9 mouse cellular contexts compared by ENCODE assay signal in genomic region chr7:44310285-44310877, GRCm38 (mm10). TPM values are rescaled to one million over a fixed set of nuclear protein-coding genes. Genes with fewer than 3 reads are reported as not detected.
DNase-seq lines count a peak whose midpoint lies in the region; ATAC-seq and TF ChIP-seq lines count a peak whose summit lies in the region.
"Had no signal": no experiment of that assay in that cellular context is flagged by ENCODE, and none has a peak within 500 bp of the region (broad histone marks: within the 10 kb centered on the region; RNA-seq: fewer than 3 reads in every experiment).

No protein-coding gene starts in this region.

- no peak for ATAC-seq in embryonic facial prominence, embryonic 11.5 days (replicated peaks; ENCODE audit: insufficient number of reproducible peaks, low FRiP score, low TSS enrichment, low read depth)
- ATAC-seq in intestine, postnatal 0 days: no peak
- 0 out of 2 replicates have a peak, but pooled peaks have one; percentile 3 for ATAC-seq in midbrain, postnatal 0 days (ENCODE audit: low FRiP score)

- peak; percentile 21 for DNase-seq in left cerebral cortex, postnatal 25 days (ENCODE audit: low spot score in 2 of 2)
- no peak for DNase-seq in left cerebral cortex, adult 18-20 months (ENCODE audit: low spot score in 2 of 2)
- DNase-seq in T-cell, adult 2 months (ENCODE audit: low spot score): peak; percentile 19
- peak; percentile 39 for DNase-seq in embryonic facial prominence, embryonic 11.5 days (ENCODE audit: low spot score)
- DNase-seq in midbrain, postnatal 0 days (ENCODE audit: low spot score): peak; percentile 17
- no peak for DNase-seq in frontal cortex, postnatal 36 days (ENCODE audit: low spot score in 2 of 2)
- DNase-seq in gastrocnemius, adult 8-10 months (ENCODE audit: low spot score in 2 of 2): no peak

- no peak for TF ChIP-seq CTCF in intestine, postnatal 0 days (IDR thresholded peaks at IDR 0.05; ENCODE audit: low read depth)
- no peak for TF ChIP-seq CTCF in midbrain, postnatal 0 days (IDR thresholded peaks at IDR 0.05)

- H3K27ac ChIP-seq in embryonic facial prominence, embryonic 11.5 days (replicated peaks; ENCODE audit: low read depth, low read length): no peak overlapping the region
- H3K27ac ChIP-seq in intestine, postnatal 0 days (ENCODE audit: low read depth, low read length): no peak overlapping the region
- H3K27ac ChIP-seq in midbrain, postnatal 0 days (ENCODE audit: low read depth, low read length): peak overlapping the region; percentile 84

- H3K27me3 ChIP-seq in embryonic facial prominence, embryonic 11.5 days (ENCODE audit: control insufficient read depth, insufficient read depth, low read length): peaks cover 22% of the 10 kb centered on the region
- peaks cover 19% of the 10 kb centered on the region for H3K27me3 ChIP-seq in intestine, postnatal 0 days (replicated peaks; ENCODE audit: control insufficient read depth, insufficient read depth, low read length)
- no peaks in the 10 kb centered on the region for H3K27me3 ChIP-seq in midbrain, postnatal 0 days (ENCODE audit: insufficient read depth, low read length)

- peak overlapping the region; percentile 94 for H3K4me2 ChIP-seq in embryonic facial prominence, embryonic 11.5 days (ENCODE audit: low read depth, low read length)
- peak overlapping the region; percentile 79 for H3K4me2 ChIP-seq in intestine, postnatal 0 days (replicated peaks; ENCODE audit: low read depth)
- peak overlapping the region; percentile 94 for H3K4me2 ChIP-seq in midbrain, postnatal 0 days (ENCODE audit: low read depth, low read length, poor library complexity, severe bottlenecking)

- H3K4me1 ChIP-seq in embryonic facial prominence, embryonic 11.5 days (ENCODE audit: control insufficient read depth, insufficient read depth, low read length): 0 out of 2 replicates have a peak, but pooled peaks cover 3% of the 10 kb centered on the region
- H3K4me1 ChIP-seq in intestine, postnatal 0 days (replicated peaks; ENCODE audit: control insufficient read depth, insufficient read depth, low read length): peaks cover 4% of the 10 kb centered on the region
- H3K4me1 ChIP-seq in midbrain, postnatal 0 days (ENCODE audit: insufficient read depth, low read length): peaks cover 6% of the 10 kb centered on the region; the same call in 1 of the 2 replicates

- intact Hi-C loops in left cerebral cortex, postnatal 25 days (cut with DNase I): loop anchor here (5.0 kb wide), 1 partner anchor 42 kb away; no protein-coding TSS in a partner anchor

- H3K4me3 ChIP-seq in embryonic facial prominence, embryonic 11.5 days (ENCODE audit: low read depth, low read length): peak overlapping the region; percentile 47
- peak overlapping the region; percentile 40 for H3K4me3 ChIP-seq in intestine, postnatal 0 days (ENCODE audit: low read depth, low read length)
- H3K4me3 ChIP-seq in midbrain, postnatal 0 days (ENCODE audit: low read depth, low read length): peak overlapping the region; percentile 76

- H3K9ac ChIP-seq in embryonic facial prominence, embryonic 11.5 days (replicated peaks; ENCODE audit: low read length): peak overlapping the region; percentile 55
- peak overlapping the region; percentile 26; the same call in 1 of the 2 replicates for H3K9ac ChIP-seq in intestine, postnatal 0 days (ENCODE audit: low read depth, low read length)
- H3K9ac ChIP-seq in midbrain, postnatal 0 days (replicated peaks; ENCODE audit: low read length, poor library complexity, severe bottlenecking): peak overlapping the region; percentile 86

- H3K36me3 ChIP-seq in embryonic facial prominence, embryonic 11.5 days (replicated peaks; ENCODE audit: control insufficient read depth, insufficient read depth, low read depth, low read length): no peaks in the 10 kb centered on the region
- no peaks in the 10 kb centered on the region for H3K36me3 ChIP-seq in intestine, postnatal 0 days (ENCODE audit: control insufficient read depth, insufficient read depth)
- peaks cover 17% of the 10 kb centered on the region for H3K36me3 ChIP-seq in midbrain, postnatal 0 days (ENCODE audit: insufficient read depth, low read length)

- no peaks in the 10 kb centered on the region for H3K9me3 ChIP-seq in embryonic facial prominence, embryonic 11.5 days (replicated peaks; ENCODE audit: control insufficient read depth, low read length)
- no peaks in the 10 kb centered on the region for H3K9me3 ChIP-seq in intestine, postnatal 0 days (ENCODE audit: control insufficient read depth)
- no peaks in the 10 kb centered on the region for H3K9me3 ChIP-seq in midbrain, postnatal 0 days (ENCODE audit: low read length)

- WGBS in embryonic facial prominence, embryonic 11.5 days: under 1% methylated on average over 30 of the region's 40 CpGs
- WGBS in intestine, postnatal 0 days: under 1% methylated on average over 37 of the region's 40 CpGs
- under 1% methylated on average over 24 of the region's 40 CpGs for WGBS in midbrain, postnatal 0 days

RNA-seq across cellular contexts. Expression of gene Shank1, which starts 0.3 kb away (rescaled TPM):
- total RNA-seq in left cerebral cortex, postnatal 25 days (2021): 100 to 1,000 TPM; 571 to 587 TPM
- total RNA-seq in left cerebral cortex, adult 18-20 months (2021): 100 to 1,000 TPM; 519 to 589 TPM
- polyA plus RNA-seq in embryonic facial prominence, embryonic 11.5 days (2014; fragmentation: Nextera tagmentation; extraction: Ambion mirVana): 0.98 and 1.00 TPM in 2 replicates
- 0.39 and 0.44 TPM in 2 replicates for polyA plus RNA-seq in intestine, postnatal 0 days (2015; fragmentation: Nextera tagmentation; extraction: Ambion mirVana)
- 48.1 and 60.3 TPM in 2 replicates for total RNA-seq in midbrain, postnatal 0 days (2014; rRNA removed)
- 33.9 and 39.2 TPM in 2 replicates for polyA plus RNA-seq in midbrain, postnatal 0 days (2015; fragmentation: Nextera tagmentation; extraction: Ambion mirVana)
- under 1 TPM; 0.17 to 0.43 (median 0.34) TPM for total RNA-seq in gastrocnemius, adult 8-10 months (2022)
- total RNA-seq: common myeloid progenitor, adult 5-6 weeks had no signal

RNA-seq across cellular contexts. Expression of gene Clec11a, which starts 3.7 kb away (rescaled TPM):
- 1 to 10 TPM; 3.5 to 3.9 TPM for total RNA-seq in left cerebral cortex, postnatal 25 days (2021)
- 1 to 10 TPM; 3.4 to 3.7 TPM for total RNA-seq in left cerebral cortex, adult 18-20 months (2021)
- 2.2 and 2.3 TPM in 2 replicates for polyA plus RNA-seq in embryonic facial prominence, embryonic 11.5 days (2014; fragmentation: Nextera tagmentation; extraction: Ambion mirVana)
- 3.5 and 3.8 TPM in 2 replicates for polyA plus RNA-seq in intestine, postnatal 0 days (2015; fragmentation: Nextera tagmentation; extraction: Ambion mirVana)
- 3.2 and 3.9 TPM in 2 replicates for total RNA-seq in midbrain, postnatal 0 days (2014; rRNA removed)
- polyA plus RNA-seq in midbrain, postnatal 0 days (2015; fragmentation: Nextera tagmentation; extraction: Ambion mirVana): 3.5 and 3.8 TPM in 2 replicates
- total RNA-seq in gastrocnemius, adult 8-10 months (2022): 1 to 10 TPM in 2 of 4 experiments, under 1 TPM in 2; 0.53 to 1.3 (median 0.99) TPM

RNA-seq across cellular contexts. Expression of gene Gm15517, which starts 49.1 kb away (rescaled TPM):
- not detected for total RNA-seq in left cerebral cortex, postnatal 25 days (2021)
- not detected for total RNA-seq in left cerebral cortex, adult 18-20 months (2021)
- polyA plus RNA-seq in embryonic facial prominence, embryonic 11.5 days (2014; fragmentation: Nextera tagmentation; extraction: Ambion mirVana): 2.3 TPM in 1 of 2 replicates, not detected in the other
- polyA plus RNA-seq in intestine, postnatal 0 days (2015; fragmentation: Nextera tagmentation; extraction: Ambion mirVana): not detected in 2 replicates
- total RNA-seq in midbrain, postnatal 0 days (2014; rRNA removed): not detected in 2 replicates
- not detected in 2 replicates for polyA plus RNA-seq in midbrain, postnatal 0 days (2015; fragmentation: Nextera tagmentation; extraction: Ambion mirVana)
- not detected for total RNA-seq in gastrocnemius, adult 8-10 months (2022)
- total RNA-seq: common myeloid progenitor, adult 5-6 weeks had no signal

RNA-seq across cellular contexts. Expression of gene Acp4, which starts 53.2 kb away (rescaled TPM):
- not detected for total RNA-seq in left cerebral cortex, postnatal 25 days (2021)
- not detected for total RNA-seq in left cerebral cortex, adult 18-20 months (2021)
- polyA plus RNA-seq in embryonic facial prominence, embryonic 11.5 days (2014; fragmentation: Nextera tagmentation; extraction: Ambion mirVana): not detected in 2 replicates
- not detected in 2 replicates for polyA plus RNA-seq in intestine, postnatal 0 days (2015; fragmentation: Nextera tagmentation; extraction: Ambion mirVana)
- total RNA-seq in midbrain, postnatal 0 days (2014; rRNA removed): not detected in 2 replicates
- not detected in 2 replicates for polyA plus RNA-seq in midbrain, postnatal 0 days (2015; fragmentation: Nextera tagmentation; extraction: Ambion mirVana)
- not detected for total RNA-seq in gastrocnemius, adult 8-10 months (2022)
- total RNA-seq: common myeloid progenitor, adult 5-6 weeks had no signal

Comparison
In these comparisons a context has a peak if more than half of its experiments do, and no peak if none do; other contexts are left out.
1. DNase-seq: peak in left cerebral cortex, postnatal 25 days (2 of 2), T-cell, adult 2 months (single experiment), embryonic facial prominence, embryonic 11.5 days (single experiment) and midbrain, postnatal 0 days (single experiment); none in left cerebral cortex, adult 18-20 months (0 of 2), frontal cortex, postnatal 36 days (0 of 2) and gastrocnemius, adult 8-10 months (0 of 2).
2. H3K9ac ChIP-seq: peak in every context shown above with its lines; median percentile 86 in midbrain, postnatal 0 days; 55 in embryonic facial prominence, embryonic 11.5 days; 26 in intestine, postnatal 0 days.
3. RNA of gene Shank1, which starts 0.3 kb away (total RNA-seq): 519 to 589 TPM in left cerebral cortex, adult 18-20 months, 571 to 587 TPM in left cerebral cortex, postnatal 25 days and 48.1 to 60.3 TPM in midbrain, postnatal 0 days; 0.17 to 0.43 TPM in gastrocnemius, adult 8-10 months; every median in the first group is over 10 times any median in the second.
4. Peak in every context shown above with its lines, with median percentiles within 50 percentile points of each other: H3K4me2 ChIP-seq and H3K4me3 ChIP-seq.